Mouse (Mus musculus) heart, adult 2 months (tissue): ENCODE data around the gene Id1.

ENCODE experiments used
- CTCF ChIP-seq: fragments of 200-600 bp; IDR thresholded peaks from 2 replicates; pipeline ENCODE4 v1.8.1; 2022; ENCODE audit warnings: antibody characterized with exemption, mild to moderate bottlenecking, moderate library complexity
- POLR2A ChIP-seq: fragments of 200-500 bp; IDR thresholded peaks from 2 replicates; pipeline ENCODE4 v1.6.1; 2011; ENCODE audit warnings: mild to moderate bottlenecking, low read depth, low read length, control low read depth; ENCODE audit not compliant: insufficient read depth

DNA sequence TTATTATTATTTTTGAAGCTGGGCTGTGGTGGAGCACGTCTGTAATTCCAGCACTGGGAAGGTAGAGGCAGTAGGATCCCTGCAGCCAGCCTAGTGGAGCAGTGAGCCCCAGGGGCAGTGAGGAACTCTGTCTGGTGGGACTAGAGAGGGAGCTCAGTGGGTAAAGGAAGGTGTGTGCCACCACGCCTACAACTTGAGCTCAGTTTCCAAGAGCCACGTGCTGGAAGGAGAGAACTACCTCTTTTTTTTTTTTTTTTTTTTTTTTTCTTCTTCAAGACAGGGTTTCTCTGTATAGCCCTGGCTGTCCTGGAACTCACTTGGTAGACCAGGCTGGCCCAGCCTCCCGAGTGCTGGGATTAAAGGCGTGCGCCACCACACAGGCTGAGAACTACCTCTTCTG, 27.3 kb downstream of the Id1 start:
- TF ChIP-seq CTCF = no peak
- no peak for TF ChIP-seq POLR2A
